In genomic region chr9:43761941-43762340, GRCm38 (mm10) we compare ENCODE assay signal across 13 mouse cellular contexts. TPM values are rescaled to one million over a fixed set of nuclear protein-coding genes. Genes with fewer than 3 reads are reported as not detected.
A peak's percentile ranks its signal among the peaks of the same experiment; 100 is the strongest.
DNase-seq lines count a peak whose midpoint lies in the region; ATAC-seq lines count a peak whose summit lies in the region.
"Had no signal": no experiment of that assay in that cellular context is flagged by ENCODE, and none has a peak within 500 bp of the region (broad histone marks: within the 10 kb centered on the region; RNA-seq: fewer than 3 reads in every experiment).

No protein-coding gene starts in this region.

- H3K36me3 ChIP-seq in forebrain, embryonic 10.5 days (replicated peaks), result peaks cover 29% of the 10 kb centered on the region
- H3K36me3 ChIP-seq in forebrain, embryonic 16.5 days (ENCODE audit: control insufficient read depth, insufficient read depth), result no peaks in the 10 kb centered on the region
- H3K36me3 ChIP-seq in hindbrain, embryonic 10.5 days, result peaks cover 6% of the 10 kb centered on the region; the same call in 1 of the 2 replicates
- no peaks in the 10 kb centered on the region for H3K36me3 ChIP-seq in midbrain, embryonic 11.5 days (ENCODE audit: control insufficient read depth, insufficient read depth, low read length)

- 90% methylated on average over 3 of the region's 3 CpGs for WGBS in forebrain, embryonic 10.5 days
- 79% methylated on average over 3 of the region's 3 CpGs for WGBS in forebrain, embryonic 16.5 days
- 68% methylated on average over 3 of the region's 3 CpGs for WGBS in hindbrain, embryonic 10.5 days
- WGBS in midbrain, embryonic 11.5 days, result 79% methylated on average over 3 of the region's 3 CpGs

- H3K27ac ChIP-seq in forebrain, embryonic 10.5 days, result peak overlapping the region; percentile 65
- no peak overlapping the region; the same call in 1 of the 2 replicates for H3K27ac ChIP-seq in forebrain, embryonic 16.5 days (ENCODE audit: low read length)
- H3K27ac ChIP-seq in hindbrain, embryonic 10.5 days, result peak overlapping the region; percentile 77
- no peak overlapping the region; the same call in 1 of the 2 replicates for H3K27ac ChIP-seq in midbrain, embryonic 11.5 days (ENCODE audit: low read depth, low read length)
- H3K27ac ChIP-seq: heart, embryonic 10.5 days; stomach, postnatal 0 days had no signal

- DNase-seq in forebrain, embryonic 10.5 days (ENCODE audit: extremely low spot score, low spot score), result no peak
- no peak for DNase-seq in hindbrain, embryonic 10.5 days (ENCODE audit: low spot score)
- no peak for DNase-seq in midbrain, embryonic 11.5 days (ENCODE audit: low spot score, missing footprints)
- no peak for DNase-seq in urinary bladder, postnatal 25 days (ENCODE audit: low spot score)
- DNase-seq in adrenal gland, postnatal 10 days, result no peak
- DNase-seq: adrenal gland, postnatal 36 days; kidney, postnatal 10 days; lung, adult 2 months had no signal

- peaks cover 5% of the 10 kb centered on the region; the same call in 1 of the 2 replicates for H3K9me3 ChIP-seq in forebrain, embryonic 10.5 days
- H3K9me3 ChIP-seq in forebrain, embryonic 16.5 days (ENCODE audit: control insufficient read depth, low read length), result no peaks in the 10 kb centered on the region
- peaks cover 5% of the 10 kb centered on the region; the same call in 1 of the 2 replicates for H3K9me3 ChIP-seq in hindbrain, embryonic 10.5 days
- H3K9me3 ChIP-seq in midbrain, embryonic 11.5 days (ENCODE audit: control insufficient read depth, low read length), result no peaks in the 10 kb centered on the region
- H3K9me3 ChIP-seq: heart, embryonic 10.5 days had no signal

- no peak overlapping the region for H3K4me3 ChIP-seq in forebrain, embryonic 10.5 days
- no peak overlapping the region for H3K4me3 ChIP-seq in forebrain, embryonic 16.5 days (replicated peaks; ENCODE audit: low read length)
- no peak overlapping the region for H3K4me3 ChIP-seq in hindbrain, embryonic 10.5 days
- no peak overlapping the region for H3K4me3 ChIP-seq in midbrain, embryonic 11.5 days (ENCODE audit: low read depth, low read length)
- H3K4me3 ChIP-seq: heart, embryonic 10.5 days had no signal

- no peaks in the 10 kb centered on the region for H3K27me3 ChIP-seq in forebrain, embryonic 10.5 days (ENCODE audit: poor library complexity, severe bottlenecking)
- H3K27me3 ChIP-seq in forebrain, embryonic 16.5 days (replicated peaks; ENCODE audit: control insufficient read depth, insufficient read depth, low read length), result no peaks in the 10 kb centered on the region
- no peaks in the 10 kb centered on the region for H3K27me3 ChIP-seq in hindbrain, embryonic 10.5 days (ENCODE audit: insufficient read depth, poor library complexity, severe bottlenecking)
- no peaks in the 10 kb centered on the region for H3K27me3 ChIP-seq in midbrain, embryonic 11.5 days (ENCODE audit: control insufficient read depth, insufficient read depth, low read length)

- H3K4me2 ChIP-seq in forebrain, embryonic 16.5 days (ENCODE audit: low read length), result no peak overlapping the region
- no peak overlapping the region for H3K4me2 ChIP-seq in midbrain, embryonic 11.5 days

- H3K9ac ChIP-seq in forebrain, embryonic 16.5 days (replicated peaks; ENCODE audit: low read depth, low read length), result no peak overlapping the region
- 0 out of 2 replicates have a peak overlapping the region, but pooled peaks have one; percentile 5 for H3K9ac ChIP-seq in midbrain, embryonic 11.5 days (ENCODE audit: low read length)

- peaks cover 69% of the 10 kb centered on the region for H3K4me1 ChIP-seq in forebrain, embryonic 10.5 days
- H3K4me1 ChIP-seq in forebrain, embryonic 16.5 days (replicated peaks; ENCODE audit: control insufficient read depth, insufficient read depth, low read length), result peaks cover 43% of the 10 kb centered on the region
- peaks cover 78% of the 10 kb centered on the region for H3K4me1 ChIP-seq in hindbrain, embryonic 10.5 days (replicated peaks)
- peaks cover 41% of the 10 kb centered on the region for H3K4me1 ChIP-seq in midbrain, embryonic 11.5 days (ENCODE audit: control insufficient read depth, insufficient read depth, low read length)

- no peak for ATAC-seq in forebrain, embryonic 16.5 days
- ATAC-seq in midbrain, embryonic 11.5 days (ENCODE audit: low FRiP score), result no peak
- peak; percentile 20; the same call in 1 of the 2 replicates for ATAC-seq in neutrophil, adult 5-6 weeks (ENCODE audit: extremely low read depth, insufficient number of reproducible peaks, low FRiP score, poor library complexity, severe bottlenecking)
- ATAC-seq in inflammation-experienced regulatory T-cells, adult 6 months, result no peak

RNA-seq across cellular contexts. Expression of gene Nectin1, which starts 18.2 kb away (rescaled TPM):
- 7.4 and 7.6 TPM in 2 replicates for polyA plus RNA-seq in forebrain, embryonic 10.5 days (2016; fragmentation: Nextera tagmentation; extraction: Ambion mirVana)
- 8.6 and 10.1 TPM in 2 replicates for polyA plus RNA-seq in forebrain, embryonic 16.5 days (2015; fragmentation: Nextera tagmentation; extraction: Ambion mirVana)
- polyA plus RNA-seq in hindbrain, embryonic 10.5 days (2016; fragmentation: Nextera tagmentation; extraction: Ambion mirVana), result 6.6 and 7.2 TPM in 2 replicates
- polyA plus RNA-seq in midbrain, embryonic 11.5 days (2014; fragmentation: Nextera tagmentation; extraction: Ambion mirVana), result 6.9 and 8.3 TPM in 2 replicates
- total RNA-seq in neutrophil, adult 5-6 weeks (2017), result 0.74 and 2.6 TPM in 2 replicates
- 1 to 10 TPM in 1 of 3 experiments, under 1 TPM in 2; 0.36 to 2.6 (median 0.57) TPM for polyA plus RNA-seq in inflammation-experienced regulatory T-cells, adult 6 months (2017; shearing (Covaris generic))
- 10 to 100 TPM; 18.2 to 21.7 TPM for total RNA-seq in adrenal gland, postnatal 10 days (2021)

Comparison
In these comparisons a context has a peak if more than half of its experiments do, and no peak if none do; other contexts are left out.
1. H3K27ac ChIP-seq: peak in forebrain, embryonic 10.5 days (single experiment) and hindbrain, embryonic 10.5 days (single experiment); none in forebrain, embryonic 16.5 days (single experiment) and midbrain, embryonic 11.5 days (single experiment).